Mouse (Mus musculus): ENCODE data around the gene Tmem43. TPM values are rescaled to one million over a fixed set of nuclear protein-coding genes. Genes with fewer than 3 reads are reported as not detected.

The Tmem43 gene
- polyA plus RNA-seq, 1 experiment from 2014 or later = 54.0 TPM

DNA sequence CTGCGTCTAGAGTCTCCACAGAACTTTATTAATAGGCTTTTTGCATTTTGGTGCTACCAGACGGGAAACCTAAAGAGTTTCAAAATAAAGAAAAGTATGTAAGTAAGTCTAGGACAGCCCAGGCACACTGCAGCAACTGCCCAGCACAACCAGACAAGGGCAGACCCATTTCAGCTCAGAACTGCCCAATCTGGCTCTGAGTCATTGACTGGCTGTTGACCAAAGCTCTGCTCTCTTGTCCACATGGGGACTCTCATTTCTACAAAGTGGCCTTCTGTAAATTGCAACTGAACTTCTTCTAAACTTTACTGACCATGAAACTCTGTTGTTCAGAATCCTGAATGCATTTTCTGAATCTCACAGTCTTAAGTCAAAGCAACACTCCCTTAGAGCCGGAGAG lies 61.7 kb downstream of the Tmem43 start:
- Histone ChIP-seq H3K36me3 (no peaks in the 10 kb centered on the region), H3K27ac (no peak overlapping the region), H3K4me3 (replicated peaks) (no peak overlapping the region), H3K4me1 (replicated peaks) (peaks cover 4% of the 10 kb centered on the region; the same call in 1 of the 2 replicates), H3K27me3 (no peaks in the 10 kb centered on the region), H3K9me3 (no peaks in the 10 kb centered on the region), H3K4me2 (no peak overlapping the region), H3K9ac (replicated peaks) (no peak overlapping the region)
- ATAC-seq (ENCODE audit: insufficient number of reproducible peaks, insufficient read depth, low FRiP score, low TSS enrichment, low read depth) = no peak
- 79% methylated on average over 3 of the region's 3 CpGs for WGBS

DNA sequence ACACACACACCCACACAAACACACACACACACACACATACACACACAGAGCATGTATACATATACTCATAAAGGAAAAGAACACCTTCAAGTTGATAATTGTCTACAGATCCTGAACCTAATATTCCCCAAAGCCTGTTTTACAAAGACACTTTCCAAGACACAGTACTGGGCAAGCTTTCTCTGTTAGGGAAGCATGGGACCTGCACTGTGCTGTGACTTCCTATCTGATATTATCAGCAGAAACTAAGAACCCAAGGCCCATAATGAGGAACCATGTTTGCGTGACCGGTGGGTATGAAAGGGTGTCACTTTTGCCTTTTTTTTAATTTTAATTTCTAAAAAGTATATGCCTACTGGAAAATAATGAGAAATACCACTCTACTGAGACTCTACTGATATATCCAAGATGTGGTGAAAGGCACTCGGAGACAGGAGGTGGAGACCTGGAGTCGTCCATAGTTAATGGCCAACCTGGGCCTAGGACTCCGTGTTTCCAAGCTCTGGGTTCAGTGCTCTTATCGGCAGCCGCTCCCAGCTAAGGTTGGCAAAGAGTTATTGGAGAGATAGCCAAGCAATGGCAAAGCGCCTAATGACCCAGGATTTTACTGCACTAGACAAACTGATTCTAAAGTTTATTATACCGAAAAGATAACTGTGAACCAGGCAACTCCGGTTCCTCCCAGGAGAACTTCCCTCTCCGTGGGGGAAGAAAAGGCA lies 62.7 kb downstream of the Tmem43 start:
- Histone ChIP-seq H3K27ac (no peak overlapping the region), H3K36me3 (no peaks in the 10 kb centered on the region), H3K4me3 (replicated peaks) (no peak overlapping the region), H3K4me1 (replicated peaks) (peaks cover 4% of the 10 kb centered on the region; the same call in 1 of the 2 replicates), H3K27me3 (no peaks in the 10 kb centered on the region), H3K4me2 (no peak overlapping the region), H3K9me3 (no peaks in the 10 kb centered on the region), H3K9ac (replicated peaks) (no peak overlapping the region)
- ATAC-seq (ENCODE audit: insufficient number of reproducible peaks, insufficient read depth, low FRiP score, low TSS enrichment, low read depth) = no peak
- WGBS = 91% methylated on average over 11 of the region's 11 CpGs

Other genes starting within 250 kb of the Tmem43 start
- gene Wnt7a, start 62.3 kb upstream of the Tmem43 start, polyA plus RNA-seq (2016; fragmentation: Nextera tagmentation; extraction: Ambion mirVana) = 5.1 and 5.7 TPM in 2 replicates
- gene Chchd4, start 157 bp upstream of the Tmem43 start, polyA plus RNA-seq (2016; fragmentation: Nextera tagmentation; extraction: Ambion mirVana) = 20.0 and 21.1 TPM in 2 replicates
- 26.3 and 26.4 TPM in 2 replicates for gene Xpc, start 42.2 kb downstream of the Tmem43 start, polyA plus RNA-seq (2016; fragmentation: Nextera tagmentation; extraction: Ambion mirVana)
- gene Lsm3, start 42.2 kb downstream of the Tmem43 start, polyA plus RNA-seq (2016; fragmentation: Nextera tagmentation; extraction: Ambion mirVana) = 344 and 347 TPM in 2 replicates
- gene Slc6a6, start 210.3 kb downstream of the Tmem43 start, polyA plus RNA-seq (2016; fragmentation: Nextera tagmentation; extraction: Ambion mirVana) = 45.4 and 47.1 TPM in 2 replicates

Data from limb, embryonic 12.5 days (tissue).